Mouse (Mus musculus): ENCODE measurements at regions not wholly inside any gene's neighbourhood (a gene's known extent, or its start where the extent isn't known, plus 50 kb on each side); places are given as distances from the start of the nearest gene placed in this dataset.

DNA sequence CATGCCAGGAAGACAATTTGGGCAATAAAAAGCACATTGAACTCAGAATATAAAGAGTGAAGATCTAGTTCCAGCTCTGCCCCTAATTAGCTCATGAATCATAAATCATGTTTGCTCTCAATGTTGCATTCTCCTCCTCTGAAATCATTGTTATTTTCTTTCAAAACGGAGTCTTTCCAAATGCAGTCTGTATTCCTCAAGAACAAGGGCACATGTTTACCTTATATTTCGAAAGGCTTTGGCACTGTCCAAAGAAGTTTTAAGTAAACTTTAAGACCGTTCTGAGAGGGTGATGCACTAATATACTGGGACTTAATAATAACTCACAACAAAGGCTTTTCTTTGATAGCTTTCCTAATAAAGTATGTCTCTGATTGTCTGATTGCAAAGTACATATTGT, 204.3 kb upstream of the Nampt start:
- H3K4me3 ChIP-seq = no peak overlapping the region
- no peaks in the 10 kb centered on the region for H3K36me3 ChIP-seq
- no peak overlapping the region for H3K27ac ChIP-seq
- no peak overlapping the region for H3K4me2 ChIP-seq
- no peaks in the 10 kb centered on the region for H3K9me3 ChIP-seq
- no peaks in the 10 kb centered on the region for H3K4me1 ChIP-seq
- no peak for ATAC-seq (ENCODE audit: insufficient number of reproducible peaks, insufficient read depth, low FRiP score, low TSS enrichment, low read depth)
- 74% methylated on average over 3 of the region's 3 CpGs for WGBS
- no peak overlapping the region for H3K9ac ChIP-seq
- H3K27me3 ChIP-seq = no peaks in the 10 kb centered on the region

GRCm38 (mm10) chr12:32616086-32616485, 203.3 kb upstream of the Nampt start:
- Histone ChIP-seq H3K36me3 (no peaks in the 10 kb centered on the region), H3K27me3 (no peaks in the 10 kb centered on the region), H3K9me3 (no peaks in the 10 kb centered on the region), H3K4me1 (no peaks in the 10 kb centered on the region), H3K9ac (no peak overlapping the region), H3K4me3 (no peak overlapping the region), H3K4me2 (no peak overlapping the region), H3K27ac (no peak overlapping the region)
- no peak for ATAC-seq (ENCODE audit: insufficient number of reproducible peaks, insufficient read depth, low FRiP score, low TSS enrichment, low read depth)
- 92% methylated on average over 5 of the region's 5 CpGs for WGBS

- WGBS = 75% methylated on average over 1 of the region's 1 CpGs
- Histone ChIP-seq H3K9me3 (no peaks in the 10 kb centered on the region), H3K27me3 (no peaks in the 10 kb centered on the region), H3K36me3 (no peaks in the 10 kb centered on the region), H3K27ac (no peak overlapping the region), H3K9ac (no peak overlapping the region), H3K4me2 (no peak overlapping the region), H3K4me3 (no peak overlapping the region), H3K4me1 (no peaks in the 10 kb centered on the region)
- ATAC-seq (ENCODE audit: insufficient number of reproducible peaks, insufficient read depth, low FRiP score, low TSS enrichment, low read depth) = no peak
Measured at GRCm38 (mm10) chr12:32617031-32617430, 202.3 kb upstream of the Nampt start.

DNA sequence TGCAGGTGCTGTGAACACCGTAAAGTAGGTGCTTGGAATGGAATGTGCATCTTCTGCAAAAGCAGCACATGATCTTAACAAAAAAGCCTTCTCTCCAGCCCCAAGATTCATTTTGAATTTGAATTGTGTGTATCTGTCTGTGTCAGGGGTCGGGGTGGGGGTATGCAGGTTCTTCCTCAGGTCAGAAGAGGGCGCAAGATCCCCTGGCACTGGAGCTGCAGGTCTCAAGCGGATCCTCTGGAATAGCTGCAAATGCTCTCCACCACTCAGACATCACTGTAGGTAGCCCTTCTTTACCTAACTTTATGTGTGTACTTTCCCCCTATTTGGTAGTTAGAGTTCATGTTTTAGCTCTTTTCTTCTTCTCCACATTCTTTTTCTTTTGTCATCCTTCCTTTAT, 199.5 kb upstream of the Nampt start:
- no peak overlapping the region for H3K9ac ChIP-seq
- no peak for ATAC-seq (ENCODE audit: insufficient number of reproducible peaks, insufficient read depth, low FRiP score, low TSS enrichment, low read depth)
- no peak overlapping the region for H3K4me3 ChIP-seq
- no peaks in the 10 kb centered on the region for H3K9me3 ChIP-seq
- H3K36me3 ChIP-seq = no peaks in the 10 kb centered on the region
- no peak overlapping the region for H3K4me2 ChIP-seq
- H3K4me1 ChIP-seq = no peaks in the 10 kb centered on the region
- no peak overlapping the region for H3K27ac ChIP-seq
- no peaks in the 10 kb centered on the region for H3K27me3 ChIP-seq
- WGBS = 60% methylated on average over 4 of the region's 4 CpGs

DNA sequence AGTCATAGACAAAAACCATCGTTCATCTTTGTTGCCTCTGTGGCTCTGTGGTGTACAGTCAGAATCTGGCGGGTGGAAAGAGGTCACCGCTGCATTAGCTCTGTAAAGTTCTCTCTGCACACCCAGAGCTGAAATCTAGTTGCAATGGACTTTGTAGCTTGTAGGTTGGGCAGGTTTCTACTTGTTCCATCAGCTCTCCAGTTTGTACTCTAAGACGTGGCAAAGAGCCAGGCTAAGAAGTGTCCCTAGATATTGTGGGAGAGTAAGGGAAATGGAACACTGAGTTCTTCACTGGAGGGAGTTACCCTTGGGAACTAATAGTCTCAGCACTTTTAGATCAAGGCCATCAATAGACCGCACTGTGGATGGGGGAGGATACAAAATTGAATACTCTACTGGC, 197.6 kb upstream of the Nampt start:
- Histone ChIP-seq H3K9ac (no peak overlapping the region), H3K4me3 (no peak overlapping the region), H3K9me3 (no peaks in the 10 kb centered on the region), H3K27ac (no peak overlapping the region), H3K36me3 (no peaks in the 10 kb centered on the region), H3K4me2 (no peak overlapping the region), H3K27me3 (no peaks in the 10 kb centered on the region), H3K4me1 (0 out of 2 replicates have a peak, but pooled peaks cover 4% of the 10 kb centered on the region)
- 81% methylated on average over 5 of the region's 5 CpGs for WGBS
- no peak for ATAC-seq (ENCODE audit: insufficient number of reproducible peaks, insufficient read depth, low FRiP score, low TSS enrichment, low read depth)

GRCm38 (mm10) chr12:32628552-32628951, 190.8 kb upstream of the Nampt start:
- Histone ChIP-seq H3K4me2 (no peak overlapping the region), H3K4me1 (0 out of 2 replicates have a peak, but pooled peaks cover 4% of the 10 kb centered on the region), H3K9ac (no peak overlapping the region), H3K36me3 (no peaks in the 10 kb centered on the region), H3K27ac (no peak overlapping the region), H3K4me3 (no peak overlapping the region), H3K27me3 (no peaks in the 10 kb centered on the region), H3K9me3 (no peaks in the 10 kb centered on the region)
- 19% methylated on average over 1 of the region's 1 CpGs for WGBS
- no peak for ATAC-seq (ENCODE audit: insufficient number of reproducible peaks, insufficient read depth, low FRiP score, low TSS enrichment, low read depth)

DNA sequence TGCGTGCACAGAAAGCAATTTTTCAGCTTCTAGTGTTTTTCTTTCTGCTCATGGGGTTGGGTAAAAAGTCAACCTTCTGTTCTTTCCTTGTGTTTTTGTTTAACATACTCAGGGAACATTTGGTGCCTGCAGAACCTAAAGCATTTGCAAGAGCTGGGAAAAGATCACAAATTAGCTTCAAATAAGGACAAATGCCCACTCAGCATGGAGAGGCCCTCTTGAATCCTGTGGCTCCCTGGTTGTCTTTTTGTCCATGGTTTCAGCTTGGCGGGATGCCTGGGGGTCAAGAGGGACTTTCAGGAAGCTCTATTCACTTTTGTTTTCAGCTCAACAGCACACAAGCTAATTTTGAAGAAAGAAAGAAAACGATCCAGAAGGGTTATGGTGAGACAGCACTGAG, 186.4 kb upstream of the Nampt start:
- Histone ChIP-seq H3K4me1 (no peaks in the 10 kb centered on the region), H3K4me3 (no peak overlapping the region), H3K27ac (no peak overlapping the region), H3K27me3 (no peaks in the 10 kb centered on the region), H3K4me2 (no peak overlapping the region), H3K9ac (no peak overlapping the region), H3K9me3 (no peaks in the 10 kb centered on the region), H3K36me3 (no peaks in the 10 kb centered on the region)
- ATAC-seq (ENCODE audit: insufficient number of reproducible peaks, insufficient read depth, low FRiP score, low TSS enrichment, low read depth) = no peak
- 43% methylated on average over 3 of the region's 3 CpGs for WGBS

DNA sequence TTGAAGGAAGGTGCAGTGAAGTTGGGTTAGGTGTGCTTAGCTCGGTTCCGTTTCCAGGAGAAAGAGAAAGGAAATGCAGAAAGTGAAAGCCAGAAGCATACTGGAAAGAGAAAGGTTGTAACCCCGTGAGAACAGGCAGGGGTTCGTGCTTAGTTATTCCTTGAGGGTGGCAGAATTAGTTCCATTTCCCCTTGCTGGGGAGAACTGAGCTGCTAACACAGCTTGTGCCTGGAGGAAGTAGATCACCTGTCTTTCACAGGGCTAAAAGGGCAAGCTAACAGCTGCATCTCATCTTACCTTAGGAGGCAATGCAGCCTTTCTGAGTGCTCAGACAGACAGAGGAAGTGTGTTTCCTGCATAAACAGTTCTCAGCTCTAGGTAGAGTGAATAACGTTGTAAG, 184.3 kb upstream of the Nampt start:
- no peak overlapping the region for H3K27ac ChIP-seq
- no peak for ATAC-seq (ENCODE audit: insufficient number of reproducible peaks, insufficient read depth, low FRiP score, low TSS enrichment, low read depth)
- WGBS = 40% methylated on average over 5 of the region's 5 CpGs
- H3K36me3 ChIP-seq = no peaks in the 10 kb centered on the region
- H3K4me3 ChIP-seq = no peak overlapping the region
- H3K27me3 ChIP-seq = no peaks in the 10 kb centered on the region
- H3K9me3 ChIP-seq = no peaks in the 10 kb centered on the region
- H3K9ac ChIP-seq = no peak overlapping the region
- no peak overlapping the region for H3K4me2 ChIP-seq
- H3K4me1 ChIP-seq = no peaks in the 10 kb centered on the region

DNA sequence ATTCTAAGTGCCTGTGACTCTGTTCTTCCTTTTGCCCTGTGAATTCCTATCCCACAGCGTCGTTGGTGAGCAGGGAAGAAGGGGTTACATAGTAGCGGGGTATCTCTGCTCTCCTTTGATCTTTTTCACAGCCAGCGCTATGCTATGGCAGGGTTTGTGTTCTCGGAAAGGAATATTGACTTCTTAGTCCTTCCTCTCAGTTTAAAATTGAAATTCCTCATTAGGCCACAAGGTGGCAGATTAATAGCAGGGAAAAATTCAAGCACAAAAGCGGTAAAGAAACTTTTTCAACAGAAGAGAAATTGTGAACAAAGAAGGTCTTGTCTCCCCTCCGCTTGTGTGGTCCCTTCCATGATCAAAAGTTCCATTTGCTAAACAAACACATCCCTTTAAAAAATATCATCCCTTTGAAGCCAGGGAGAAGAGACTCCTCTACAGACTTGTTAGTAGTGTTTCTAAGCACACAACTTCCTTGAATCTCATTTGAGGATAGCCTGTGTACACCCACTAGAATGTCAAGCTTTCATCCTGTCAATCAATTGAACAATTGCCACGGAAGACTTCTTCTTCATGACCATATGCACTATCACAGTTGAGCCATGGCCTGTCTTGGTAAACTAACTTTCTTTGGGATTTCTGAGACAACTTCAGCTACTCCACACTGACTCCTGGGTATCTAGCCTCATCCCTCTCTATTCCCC, 181.8 kb upstream of the Nampt start:
- H3K27me3 ChIP-seq = no peaks in the 10 kb centered on the region
- H3K4me2 ChIP-seq = no peak overlapping the region
- H3K4me1 ChIP-seq = no peaks in the 10 kb centered on the region
- H3K9ac ChIP-seq = no peak overlapping the region
- no peak for ATAC-seq (ENCODE audit: insufficient number of reproducible peaks, insufficient read depth, low FRiP score, low TSS enrichment, low read depth)
- H3K27ac ChIP-seq = no peak overlapping the region
- 2% methylated on average over 8 of the region's 8 CpGs for WGBS
- H3K36me3 ChIP-seq = no peaks in the 10 kb centered on the region
- no peak overlapping the region for H3K4me3 ChIP-seq
- H3K9me3 ChIP-seq = no peaks in the 10 kb centered on the region

DNA sequence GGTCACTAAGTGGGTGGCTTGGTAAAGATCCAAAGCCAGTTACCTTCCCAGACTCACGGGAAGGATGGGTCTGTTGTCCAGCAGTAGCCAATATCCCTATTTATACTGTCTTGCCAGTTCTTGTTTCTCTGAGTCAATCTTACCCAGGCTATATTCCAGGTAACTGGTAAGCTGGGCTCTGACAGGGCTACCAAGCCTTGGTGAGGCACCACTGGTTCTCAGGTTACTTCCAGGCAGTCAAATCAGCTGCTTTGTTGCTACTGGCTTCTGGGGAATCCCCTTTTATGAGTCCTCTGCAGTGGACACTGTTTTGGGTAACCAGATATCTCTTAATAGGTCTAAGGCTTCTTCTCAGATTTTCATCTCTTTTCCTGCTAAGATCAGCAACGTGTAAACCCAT, 178.8 kb upstream of the Nampt start:
- Histone ChIP-seq H3K27ac (no peak overlapping the region), H3K27me3 (no peaks in the 10 kb centered on the region), H3K4me2 (no peak overlapping the region), H3K4me1 (no peaks in the 10 kb centered on the region), H3K9me3 (no peaks in the 10 kb centered on the region), H3K4me3 (no peak overlapping the region), H3K36me3 (no peaks in the 10 kb centered on the region), H3K9ac (no peak overlapping the region)
- 65% methylated on average over 2 of the region's 2 CpGs for WGBS
- no peak for ATAC-seq (ENCODE audit: insufficient number of reproducible peaks, insufficient read depth, low FRiP score, low TSS enrichment, low read depth)

DNA sequence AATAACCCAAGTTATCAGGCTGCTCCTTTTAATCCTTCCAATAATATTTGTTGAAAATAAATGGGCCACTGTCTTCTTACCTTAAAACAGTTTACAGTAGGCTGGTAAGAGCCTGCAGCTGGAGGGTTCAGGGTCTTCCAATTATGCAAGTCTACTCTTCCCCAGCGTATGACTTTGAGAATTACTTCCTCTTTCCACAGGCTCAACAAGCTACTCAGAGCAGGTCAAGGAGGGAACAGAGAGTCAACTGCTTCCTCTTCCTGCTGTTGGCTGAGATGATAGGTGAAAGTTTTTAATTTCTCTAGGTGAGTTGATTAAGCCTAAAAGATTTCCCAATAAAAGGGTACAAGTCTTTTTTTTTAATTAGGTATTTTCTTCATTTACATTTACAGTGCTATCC, 176.9 kb upstream of the Nampt start:
- H3K9ac ChIP-seq = no peak overlapping the region
- no peaks in the 10 kb centered on the region for H3K27me3 ChIP-seq
- no peak overlapping the region for H3K4me2 ChIP-seq
- H3K4me1 ChIP-seq = no peaks in the 10 kb centered on the region
- H3K27ac ChIP-seq = no peak overlapping the region
- no peak overlapping the region for H3K4me3 ChIP-seq
- no peak for ATAC-seq (ENCODE audit: insufficient number of reproducible peaks, insufficient read depth, low FRiP score, low TSS enrichment, low read depth)
- H3K36me3 ChIP-seq = no peaks in the 10 kb centered on the region
- 80% methylated on average over 1 of the region's 1 CpGs for WGBS
- no peaks in the 10 kb centered on the region for H3K9me3 ChIP-seq

DNA sequence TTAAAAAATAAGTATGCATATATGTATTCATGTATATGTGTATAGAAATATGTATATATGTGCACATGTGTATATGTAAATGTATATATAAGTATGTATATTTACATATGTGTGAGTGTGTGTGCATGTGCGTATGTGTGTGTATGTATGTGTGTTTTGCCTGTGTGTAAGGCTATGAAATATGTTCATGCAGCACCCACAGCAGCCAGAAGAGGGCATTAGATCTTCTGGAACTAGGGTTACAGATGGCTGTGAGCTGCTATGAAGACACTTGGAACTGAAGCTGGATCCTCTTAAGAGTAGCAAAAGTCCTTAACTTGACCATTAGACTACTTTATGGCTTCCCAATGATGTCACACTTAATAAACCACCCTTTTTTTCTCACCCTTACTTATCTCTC, 166.2 kb upstream of the Nampt start:
- Histone ChIP-seq H3K9ac (no peak overlapping the region), H3K36me3 (no peaks in the 10 kb centered on the region), H3K9me3 (no peaks in the 10 kb centered on the region), H3K27ac (no peak overlapping the region), H3K4me3 (no peak overlapping the region), H3K4me2 (no peak overlapping the region), H3K4me1 (no peaks in the 10 kb centered on the region), H3K27me3 (no peaks in the 10 kb centered on the region)
- WGBS = 94% methylated on average over 1 of the region's 1 CpGs
- ATAC-seq (ENCODE audit: insufficient number of reproducible peaks, insufficient read depth, low FRiP score, low TSS enrichment, low read depth) = no peak

DNA sequence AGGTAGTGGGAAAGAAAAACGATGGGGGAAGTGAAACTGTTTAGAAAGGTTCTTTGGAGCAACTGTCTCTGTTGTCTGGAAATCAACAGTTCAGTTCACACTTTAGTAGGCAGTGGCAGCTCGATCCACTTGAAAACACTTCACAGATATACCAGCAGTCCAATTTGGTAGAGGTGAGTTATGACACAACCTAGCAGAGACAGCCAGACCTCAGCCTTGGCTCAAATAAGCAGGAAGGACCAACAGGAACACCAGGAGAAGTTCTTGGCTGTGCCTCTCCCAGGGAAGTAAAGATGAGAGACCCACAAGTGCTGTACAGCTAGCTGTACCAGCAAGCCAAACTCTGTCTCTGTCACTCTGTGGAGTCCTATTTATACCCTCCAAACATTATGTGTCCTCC, 163.2 kb upstream of the Nampt start:
- 77% methylated on average over 2 of the region's 2 CpGs for WGBS

More for the DNA sequence above, 163.2 kb upstream of the Nampt start:
- Histone ChIP-seq H3K36me3 (no peaks in the 10 kb centered on the region), H3K27me3 (no peaks in the 10 kb centered on the region), H3K4me3 (no peak overlapping the region), H3K9me3 (no peaks in the 10 kb centered on the region), H3K4me1 (no peaks in the 10 kb centered on the region), H3K9ac (no peak overlapping the region), H3K4me2 (no peak overlapping the region), H3K27ac (no peak overlapping the region)
- ATAC-seq (ENCODE audit: insufficient number of reproducible peaks, insufficient read depth, low FRiP score, low TSS enrichment, low read depth) = no peak
